In genomic region chr3:116950665-116951115, GRCm38 (mm10) we compare ENCODE assay signal across 16 mouse cellular contexts. TPM values are rescaled to one million over a fixed set of nuclear protein-coding genes. Genes with fewer than 3 reads are reported as not detected.
DNase-seq lines count a peak whose midpoint lies in the region; ATAC-seq and TF ChIP-seq lines count a peak whose summit lies in the region.
"Had no signal": no experiment of that assay in that cellular context is flagged by ENCODE, and none has a peak within 500 bp of the region (broad histone marks: within the 10 kb centered on the region; RNA-seq: fewer than 3 reads in every experiment).

No protein-coding gene starts in this region.

- no peaks in the 10 kb centered on the region for H3K4me1 ChIP-seq in lung, embryonic 14.5 days (ENCODE audit: insufficient read depth)
- H3K4me1 ChIP-seq in lung, adult 2 months (ENCODE audit: control insufficient read depth, insufficient read depth, low read length), result peaks cover 10% of the 10 kb centered on the region
- H3K4me1 ChIP-seq: embryonic facial prominence, embryonic 13.5 days; hindbrain, embryonic 15.5 days; limb, embryonic 12.5 days had no signal

- H3K27me3 ChIP-seq in lung, embryonic 14.5 days (ENCODE audit: insufficient read depth, low read length), result no peaks in the 10 kb centered on the region
- H3K27me3 ChIP-seq in myocyte (ENCODE audit: control insufficient read depth, insufficient read depth, insufficient read length), result no peaks in the 10 kb centered on the region
- H3K27me3 ChIP-seq: embryonic facial prominence, embryonic 13.5 days; hindbrain, embryonic 15.5 days; limb, embryonic 12.5 days had no signal

- no peaks in the 10 kb centered on the region for H3K9me3 ChIP-seq in lung, embryonic 14.5 days (ENCODE audit: low read depth, low read length)
- H3K9me3 ChIP-seq: embryonic facial prominence, embryonic 13.5 days; hindbrain, embryonic 15.5 days; limb, embryonic 12.5 days had no signal

- no peak overlapping the region for H3ac ChIP-seq in myocyte (ENCODE audit: control insufficient read depth, insufficient read length)

- ATAC-seq in lung, embryonic 14.5 days (ENCODE audit: insufficient read depth), result no peak
- peak; percentile 61 for ATAC-seq in granulocyte monocyte progenitor cell, adult 5-6 weeks (replicated peaks; ENCODE audit: poor library complexity, severe bottlenecking)
- ATAC-seq in megakaryocyte, adult 5-6 weeks (ENCODE audit: poor library complexity, severe bottlenecking), result no peak
- ATAC-seq: forebrain, embryonic 16.5 days had no signal

- H3K79me2 ChIP-seq in myocyte (ENCODE audit: control insufficient read depth, insufficient read depth), result no peaks in the 10 kb centered on the region

- H3K27ac ChIP-seq in lung, embryonic 14.5 days (ENCODE audit: low read depth), result no peak overlapping the region
- H3K27ac ChIP-seq: embryonic facial prominence, embryonic 13.5 days; hindbrain, embryonic 15.5 days; limb, embryonic 12.5 days had no signal

- WGBS in lung, embryonic 14.5 days, result 59% methylated on average over 6 of the region's 6 CpGs
- 57% methylated on average over 6 of the region's 6 CpGs for WGBS in lung, adult 2 months

- peak; percentile 59 for DNase-seq in adrenal gland, adult 2 months
- DNase-seq in adrenal gland, adult 18-20 months (ENCODE audit: low spot score in 2 of 2), result no peak
- peak; percentile 26 for DNase-seq in lung, embryonic 14.5 days
- no peak for DNase-seq in lung, adult 2 months
- DNase-seq in MN1 (ENCODE audit: low spot score), result no peak
- DNase-seq: gastrocnemius, postnatal 14 days; kidney, postnatal 14 days had no signal

- H3K4me3 ChIP-seq in lung, embryonic 14.5 days (ENCODE audit: low read depth, low read length), result no peak overlapping the region
- H3K4me3 ChIP-seq in lung, adult 2 months (replicated peaks; ENCODE audit: extremely low read depth, low read depth, low read length), result no peak overlapping the region
- no peak overlapping the region for H3K4me3 ChIP-seq in myocyte
- H3K4me3 ChIP-seq: embryonic facial prominence, embryonic 13.5 days; hindbrain, embryonic 15.5 days; limb, embryonic 12.5 days had no signal

- TF ChIP-seq CTCF in lung, embryonic 14.5 days (IDR thresholded peaks at IDR 0.05; ENCODE audit: low read depth), result no peak
- no peak for TF ChIP-seq CTCF in lung, adult 2 months (IDR thresholded peaks at IDR 0.05; ENCODE audit: insufficient read depth, low read length)

- no peak overlapping the region for H3K9ac ChIP-seq in lung, embryonic 14.5 days
- H3K9ac ChIP-seq: embryonic facial prominence, embryonic 13.5 days; hindbrain, embryonic 15.5 days; limb, embryonic 12.5 days had no signal

- H3K4me2 ChIP-seq in lung, embryonic 14.5 days, result no peak overlapping the region
- peak overlapping the region; percentile 48 for H3K4me2 ChIP-seq in myocyte (ENCODE audit: low read depth)
- H3K4me2 ChIP-seq: embryonic facial prominence, embryonic 13.5 days; hindbrain, embryonic 15.5 days; limb, embryonic 12.5 days had no signal

- no peak for TF ChIP-seq POLR2A in lung, adult 2 months (IDR thresholded peaks at IDR 0.05; ENCODE audit: borderline replicate concordance, extremely low read depth, low read depth, low read length)
- TF ChIP-seq POLR2A in myocyte (IDR thresholded peaks at IDR 0.05; ENCODE audit: insufficient read length, low read depth), result no peak

- H3K36me3 ChIP-seq in lung, embryonic 14.5 days (ENCODE audit: insufficient read depth), result no peaks in the 10 kb centered on the region
- H3K36me3 ChIP-seq in myocyte (ENCODE audit: control insufficient read depth, insufficient read depth), result no peaks in the 10 kb centered on the region
- H3K36me3 ChIP-seq: embryonic facial prominence, embryonic 13.5 days; hindbrain, embryonic 15.5 days; limb, embryonic 12.5 days had no signal

TF ChIP-seq in myocyte, 11 proteins besides CTCF, POLR2A, EP300 and RAD21:
- TF ChIP-seq E2F4 (IDR thresholded peaks at IDR 0.05; ENCODE audit: insufficient read depth) (no peak), REST (IDR thresholded peaks at IDR 0.05; ENCODE audit: insufficient read depth, insufficient read length) (no peak), MYOD1 (IDR thresholded peaks at IDR 0.05; ENCODE audit: control insufficient read depth in 1 of 3, insufficient read length in 2 of 3, low read depth in 2 of 3) (no peak), CEBPB (IDR thresholded peaks at IDR 0.05; ENCODE audit: insufficient read depth, poor library complexity, severe bottlenecking) (peak; percentile 81), TCF12 (IDR thresholded peaks at IDR 0.05; ENCODE audit: insufficient read depth, poor library complexity, severe bottlenecking) (no peak), USF1 (IDR thresholded peaks at IDR 0.05; ENCODE audit: low read depth) (peak; percentile 31), MAX (IDR thresholded peaks at IDR 0.05; ENCODE audit: low read depth) (no peak), TCF3 (IDR thresholded peaks at IDR 0.05; ENCODE audit: insufficient read length, low read depth) (no peak), SRF (IDR thresholded peaks at IDR 0.05; ENCODE audit: control insufficient read depth, insufficient read length, low read depth) (no peak), POLR2AphosphoS2 (IDR thresholded peaks at IDR 0.05; ENCODE audit: insufficient read length, low read depth) (no peak), MYOG (IDR thresholded peaks at IDR 0.05; ENCODE audit: control insufficient read depth in 1 of 3, insufficient read depth in 1 of 3, insufficient read length in 2 of 3, low read depth in 2 of 3) (no peak)

RNA-seq across cellular contexts. Expression of gene 4930455H04Rik, which starts 17.4 kb away (rescaled TPM):
- total RNA-seq in adrenal gland, adult 2 months (2021), result not detected
- not detected in 2 replicates for polyA plus RNA-seq in adrenal gland, adult 2 months (2012; rRNA removed)
- total RNA-seq in adrenal gland, adult 18-20 months (2021), result under 1 TPM in 1 of 2 experiments, not detected in 1; 0.29 TPM
- polyA plus RNA-seq in lung, embryonic 14.5 days (2014; fragmentation: Nextera tagmentation; extraction: Ambion mirVana), result not detected in 2 replicates
- polyA plus RNA-seq in lung, adult 2 months (2012; rRNA removed), result not detected in 2 replicates
- total RNA-seq in granulocyte monocyte progenitor cell, adult 5-6 weeks (2014; fragmentation: Nextera tagmentation), result not detected in 2 replicates
- total RNA-seq in granulocyte monocyte progenitor cell, adult 5-6 weeks (2017), result not detected in 2 replicates
- not detected for polyA plus RNA-seq in myocyte (2012; fragmentation: generic; extraction: Trizol)
- total RNA-seq in megakaryocyte, adult 5-6 weeks (2015), result not detected in 2 replicates
- total RNA-seq in megakaryocyte, adult 5-6 weeks (2017), result not detected in 2 replicates
- total RNA-seq: ES-E14; layer of hippocampus, postnatal 14 days had no signal
- polyA plus RNA-seq: embryonic facial prominence, embryonic 13.5 days; forebrain, embryonic 16.5 days; hindbrain, embryonic 15.5 days; limb, embryonic 12.5 days had no signal

RNA-seq across cellular contexts. Expression of gene Palmd, which starts 18.1 kb away (rescaled TPM):
- total RNA-seq in adrenal gland, adult 2 months (2021), result 10 to 100 TPM; 38.3 to 67.9 TPM
- polyA plus RNA-seq in adrenal gland, adult 2 months (2012; rRNA removed), result 2.3 and 3.3 TPM in 2 replicates
- 10 to 100 TPM; 30.6 to 45.9 TPM for total RNA-seq in adrenal gland, adult 18-20 months (2021)
- polyA plus RNA-seq in lung, embryonic 14.5 days (2014; fragmentation: Nextera tagmentation; extraction: Ambion mirVana), result 4.9 and 7.2 TPM in 2 replicates
- polyA plus RNA-seq in lung, adult 2 months (2012; rRNA removed), result 5.6 and 10.5 TPM in 2 replicates
- total RNA-seq in granulocyte monocyte progenitor cell, adult 5-6 weeks (2014; fragmentation: Nextera tagmentation), result not detected in 2 replicates
- not detected in 2 replicates for total RNA-seq in granulocyte monocyte progenitor cell, adult 5-6 weeks (2017)
- 0.36 TPM for polyA plus RNA-seq in myocyte (2012; fragmentation: generic; extraction: Trizol)
- total RNA-seq in megakaryocyte, adult 5-6 weeks (2015), result not detected in 2 replicates
- total RNA-seq in megakaryocyte, adult 5-6 weeks (2017), result not detected in 2 replicates

Comparison
In these comparisons a context has a peak if more than half of its experiments do, and no peak if none do; other contexts are left out.
1. DNase-seq: peak in adrenal gland, adult 2 months (single experiment) and lung, embryonic 14.5 days (single experiment); none in adrenal gland, adult 18-20 months (0 of 2), lung, adult 2 months (single experiment) and MN1 (single experiment).
2. RNA of gene Palmd, which starts 18.1 kb away (total RNA-seq): 38.3 to 67.9 TPM in adrenal gland, adult 2 months and 30.6 to 45.9 TPM in adrenal gland, adult 18-20 months; not detected in granulocyte monocyte progenitor cell, adult 5-6 weeks and not detected in megakaryocyte, adult 5-6 weeks; every median in the first group is over 10 times any median in the second.